Mouse (Mus musculus): Measurements from ENCODE around the gene Uqcrfs1. TPM values are rescaled to one million over a fixed set of nuclear protein-coding genes. Genes with fewer than 3 reads are reported as not detected.

Gene Uqcrfs1
- total RNA-seq (2021) (1,000 to 10,000 TPM; 1,072 to 1,223 TPM), polyA plus RNA-seq (2012; rRNA removed) (717 and 971 TPM in 2 replicates)
- long read RNA-seq, transcript Uqcrfs1-201 (2 exons, 1,363 nt), result major isoform, 1,712 of 1,741 reads
- long read RNA-seq, partial matches to known transcripts, result 29 of 1,741 reads
- long read RNA-seq, other reads (novel, unspliced or antisense), result 0 of 1,741 reads

DNA sequence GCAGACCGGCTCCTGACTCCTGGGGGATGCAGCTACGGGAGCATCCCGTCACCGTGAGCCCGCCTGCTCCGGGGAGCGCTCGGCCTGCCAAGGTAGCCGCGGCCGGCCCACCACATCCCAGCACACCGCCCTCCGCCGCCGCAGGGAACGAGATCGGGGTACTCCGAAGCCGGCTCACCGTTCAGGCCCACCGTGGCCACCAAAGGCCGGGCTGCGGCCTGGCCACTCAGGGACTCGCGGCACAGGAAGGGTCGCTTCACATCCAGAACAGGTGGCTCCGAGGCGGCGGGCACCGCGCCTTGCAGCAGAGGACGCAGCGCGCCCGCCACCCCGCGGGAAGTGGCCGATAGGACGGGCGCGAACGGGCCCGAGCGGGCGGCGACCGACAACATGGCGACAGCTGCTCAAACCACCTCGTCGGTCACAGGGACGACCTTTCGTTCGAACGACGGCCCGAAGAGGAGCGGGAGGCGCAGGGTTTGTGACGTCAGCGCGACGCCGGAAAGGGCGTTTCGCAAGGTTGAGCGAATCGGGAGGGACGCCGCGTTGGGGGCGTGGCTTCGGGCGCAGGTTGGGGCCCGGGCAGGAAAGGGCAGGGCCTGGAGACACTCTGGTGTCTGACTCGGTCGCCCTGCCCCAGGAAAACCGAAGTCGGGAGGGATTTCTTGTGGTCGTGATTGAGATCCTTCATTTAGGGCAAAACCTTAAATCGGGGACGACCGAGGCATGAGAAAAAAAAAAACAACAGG lies at the start of gene Uqcrfs1:
Gene Uqcrfs1 (minus strand): TSS at position 507 of the 749 bp plus-strand sequence.
- peak; percentile 98 to 99 for DNase-seq
- TF ChIP-seq POLR2A (IDR thresholded peaks at IDR 0.05; ENCODE audit: insufficient read depth, low read depth, low read length) (peak; percentile 91), CTCF (IDR thresholded peaks at IDR 0.05) (0 out of 2 replicates have a peak, but pooled peaks have one; percentile 5), EP300 (IDR thresholded peaks at IDR 0.05; ENCODE audit: insufficient read depth, low read depth, low read length) (peak; percentile 79; the same call in 1 of the 2 replicates)
- Histone ChIP-seq H3K9ac (ENCODE audit: low read depth, low read length) (peak within 1 kb of the TSS; percentile 99), H3K27ac (peak within 1 kb of the TSS; percentile 98), H3K79me2 (replicated peaks; ENCODE audit: control insufficient read depth, insufficient read depth, low read length) (peaks cover 5% of the 10 kb centered on the region), H3K4me3 (peak within 1 kb of the TSS; percentile 94), H3K27me3 (ENCODE audit: control insufficient read depth, insufficient read depth, low read length) (no peaks in the 10 kb centered on the region), H3K4me1 (ENCODE audit: control insufficient read depth, insufficient read depth, low read length) (peaks cover 1% of the 10 kb centered on the region; the same call in 1 of the 2 replicates), H3K36me3 (ENCODE audit: control insufficient read depth, insufficient read depth, low read length) (peaks cover 9% of the 10 kb centered on the region)
- under 1% methylated on average over 82 of the region's 82 CpGs for WGBS
- intact Hi-C loops (cut with DNase I), result loop anchor here (5.0 kb wide), 4 partner anchors 112 to 442 kb away; partner anchors contain the start of genes Dusp22, Exoc2 and Gm5447

DNA sequence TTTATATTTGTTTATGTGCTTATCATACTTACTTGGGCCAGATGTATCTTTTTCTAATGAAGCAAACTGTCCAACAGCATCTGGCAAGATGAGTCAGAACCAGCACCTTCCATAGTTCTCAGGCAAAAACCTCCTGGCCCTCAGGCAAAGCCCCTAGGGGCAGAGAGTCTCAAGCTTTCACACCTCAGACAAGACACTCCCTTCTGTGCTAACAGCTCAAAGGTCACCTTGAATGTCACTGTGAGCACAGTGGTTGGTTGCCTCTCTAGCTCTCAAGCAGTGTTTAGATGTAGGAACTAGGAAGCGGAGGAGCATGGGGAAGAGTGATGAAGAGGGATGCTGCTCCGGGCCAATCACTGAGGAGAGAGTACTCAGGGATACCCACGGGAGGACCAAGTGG lies 40.6 kb upstream of the Uqcrfs1 start:
- no peak for DNase-seq
- intact Hi-C loops (cut with DNase I), result no loop called here
- WGBS, result 84% methylated on average over 3 of the region's 3 CpGs
- H3K4me1 ChIP-seq (ENCODE audit: control insufficient read depth, insufficient read depth, low read length), result no peaks in the 10 kb centered on the region
- no peak overlapping the region for H3K4me3 ChIP-seq
- H3K79me2 ChIP-seq (replicated peaks; ENCODE audit: control insufficient read depth, insufficient read depth, low read length), result no peaks in the 10 kb centered on the region
- no peaks in the 10 kb centered on the region for H3K36me3 ChIP-seq (ENCODE audit: control insufficient read depth, insufficient read depth, low read length)
- H3K9ac ChIP-seq (ENCODE audit: low read depth, low read length), result no peak overlapping the region
- no peak for TF ChIP-seq CTCF (IDR thresholded peaks at IDR 0.05)
- TF ChIP-seq EP300 (IDR thresholded peaks at IDR 0.05; ENCODE audit: insufficient read depth, low read depth, low read length), result no peak
- no peak for TF ChIP-seq POLR2A (IDR thresholded peaks at IDR 0.05; ENCODE audit: insufficient read depth, low read depth, low read length)
- no peak overlapping the region for H3K27ac ChIP-seq
- H3K27me3 ChIP-seq (ENCODE audit: control insufficient read depth, insufficient read depth, low read length), result no peaks in the 10 kb centered on the region

DNA sequence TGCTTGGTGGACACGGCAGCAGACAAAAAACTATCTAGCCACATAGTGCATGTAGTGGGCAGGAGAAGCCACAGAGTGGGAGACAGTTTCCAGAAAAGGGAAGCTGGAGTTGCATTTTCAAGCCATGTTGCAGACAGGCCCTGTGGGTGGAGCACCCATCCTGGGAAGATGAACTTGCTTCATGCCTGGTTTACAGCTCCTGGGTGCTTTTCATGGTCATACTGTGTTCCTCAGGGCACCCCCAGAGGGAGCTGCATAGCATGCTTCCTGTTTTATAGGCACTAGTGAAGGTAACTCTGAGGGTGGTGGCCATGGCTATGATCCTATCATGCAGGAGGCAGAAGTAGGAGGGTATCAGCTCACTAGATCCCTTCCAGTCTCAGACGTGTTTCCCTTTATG lies 37.4 kb upstream of the Uqcrfs1 start:
- Histone ChIP-seq H3K4me1 (ENCODE audit: control insufficient read depth, insufficient read depth, low read length) (no peaks in the 10 kb centered on the region), H3K36me3 (ENCODE audit: control insufficient read depth, insufficient read depth, low read length) (no peaks in the 10 kb centered on the region), H3K79me2 (replicated peaks; ENCODE audit: control insufficient read depth, insufficient read depth, low read length) (no peaks in the 10 kb centered on the region), H3K27ac (no peak overlapping the region), H3K9ac (ENCODE audit: low read depth, low read length) (no peak overlapping the region), H3K27me3 (ENCODE audit: control insufficient read depth, insufficient read depth, low read length) (no peaks in the 10 kb centered on the region), H3K4me3 (no peak overlapping the region)
- intact Hi-C loops (cut with DNase I), result no loop called here
- peak in 1 of 2 experiments; percentile 27 for DNase-seq
- TF ChIP-seq POLR2A (IDR thresholded peaks at IDR 0.05; ENCODE audit: insufficient read depth, low read depth, low read length), result no peak
- TF ChIP-seq EP300 (IDR thresholded peaks at IDR 0.05; ENCODE audit: insufficient read depth, low read depth, low read length), result no peak
- TF ChIP-seq CTCF (IDR thresholded peaks at IDR 0.05), result 0 out of 2 replicates have a peak, but pooled peaks have one; percentile 14
- WGBS, result 63% methylated on average over 2 of the region's 2 CpGs

DNA sequence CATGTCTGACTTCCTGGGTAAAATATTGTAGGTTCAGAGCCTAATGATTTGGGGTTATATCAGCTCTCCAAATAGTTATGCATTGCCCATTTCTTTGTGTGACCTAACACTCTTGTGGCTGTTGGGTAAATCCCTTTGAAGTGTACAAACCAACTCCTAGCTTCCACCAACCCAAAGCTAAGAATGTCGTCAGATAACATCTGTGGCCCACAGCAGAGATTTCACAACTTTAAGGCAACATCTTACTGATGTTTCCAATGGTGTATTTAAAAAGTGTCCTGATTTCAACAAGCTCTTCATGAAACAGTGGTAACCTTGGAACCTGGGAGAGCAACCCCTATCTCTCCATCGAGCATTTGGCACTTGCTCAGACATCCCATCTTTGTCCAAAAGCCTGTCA lies 33.6 kb upstream of the Uqcrfs1 start:
- Histone ChIP-seq H3K79me2 (replicated peaks; ENCODE audit: control insufficient read depth, insufficient read depth, low read length) (no peaks in the 10 kb centered on the region), H3K27me3 (ENCODE audit: control insufficient read depth, insufficient read depth, low read length) (no peaks in the 10 kb centered on the region), H3K36me3 (ENCODE audit: control insufficient read depth, insufficient read depth, low read length) (no peaks in the 10 kb centered on the region), H3K9ac (ENCODE audit: low read depth, low read length) (no peak overlapping the region), H3K27ac (no peak overlapping the region), H3K4me1 (ENCODE audit: control insufficient read depth, insufficient read depth, low read length) (no peaks in the 10 kb centered on the region), H3K4me3 (no peak overlapping the region)
- TF ChIP-seq EP300 (IDR thresholded peaks at IDR 0.05; ENCODE audit: insufficient read depth, low read depth, low read length), result no peak
- TF ChIP-seq CTCF (IDR thresholded peaks at IDR 0.05), result no peak
- TF ChIP-seq POLR2A (IDR thresholded peaks at IDR 0.05; ENCODE audit: insufficient read depth, low read depth, low read length), result no peak
- intact Hi-C loops (cut with DNase I), result no loop called here
- DNase-seq, result no peak
- 52% methylated on average over 2 of the region's 2 CpGs for WGBS

DNA sequence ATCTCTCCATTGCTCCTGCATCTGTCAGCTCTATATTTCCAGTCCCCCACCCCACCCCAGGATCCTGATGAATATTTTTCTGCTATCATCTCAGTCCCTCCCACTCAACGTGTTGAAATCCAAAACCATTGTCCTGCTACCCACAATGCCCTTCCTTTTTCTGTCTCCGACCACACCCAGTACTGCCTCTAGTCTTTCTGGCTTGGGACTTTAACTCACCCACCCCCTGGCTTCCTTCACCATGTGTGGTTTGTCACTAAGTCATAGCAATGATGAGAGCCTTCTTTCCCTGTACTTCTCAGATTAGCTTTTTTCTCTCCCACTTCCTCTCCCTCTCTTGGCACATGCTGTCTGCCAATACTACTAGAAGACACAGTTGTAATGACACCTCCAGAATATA lies 31.7 kb upstream of the Uqcrfs1 start:
- Histone ChIP-seq H3K36me3 (ENCODE audit: control insufficient read depth, insufficient read depth, low read length) (no peaks in the 10 kb centered on the region), H3K79me2 (replicated peaks; ENCODE audit: control insufficient read depth, insufficient read depth, low read length) (no peaks in the 10 kb centered on the region), H3K9ac (ENCODE audit: low read depth, low read length) (no peak overlapping the region), H3K4me1 (ENCODE audit: control insufficient read depth, insufficient read depth, low read length) (no peaks in the 10 kb centered on the region), H3K4me3 (no peak overlapping the region), H3K27ac (no peak overlapping the region), H3K27me3 (ENCODE audit: control insufficient read depth, insufficient read depth, low read length) (no peaks in the 10 kb centered on the region)
- WGBS, result 47% methylated on average over 2 of the region's 2 CpGs
- no peak for DNase-seq
- no peak for TF ChIP-seq CTCF (IDR thresholded peaks at IDR 0.05)
- TF ChIP-seq EP300 (IDR thresholded peaks at IDR 0.05; ENCODE audit: insufficient read depth, low read depth, low read length), result no peak
- no peak for TF ChIP-seq POLR2A (IDR thresholded peaks at IDR 0.05; ENCODE audit: insufficient read depth, low read depth, low read length)
- intact Hi-C loops (cut with DNase I), result no loop called here

DNA sequence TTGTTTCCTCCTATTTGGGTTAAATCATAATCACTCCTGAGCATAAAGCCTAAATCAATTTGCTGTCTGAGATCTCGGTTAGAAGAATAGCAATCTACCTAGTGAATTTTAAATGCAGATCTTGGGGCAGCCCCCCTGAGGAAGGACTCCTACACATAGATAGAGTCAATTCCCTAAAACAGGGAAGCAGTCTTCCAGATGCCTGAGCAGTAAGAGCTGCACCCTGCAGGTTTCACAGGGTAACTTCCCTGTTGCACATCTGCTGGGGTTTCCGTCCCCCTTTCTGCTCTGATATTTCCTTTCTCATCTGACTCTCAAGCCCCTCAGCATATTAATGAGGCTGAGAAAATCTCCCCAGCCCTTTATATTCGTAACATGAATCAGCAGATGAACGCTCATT lies 27.8 kb upstream of the Uqcrfs1 start:
- intact Hi-C loops (cut with DNase I), result no loop called here
- 81% methylated on average over 4 of the region's 4 CpGs for WGBS
- DNase-seq, result no peak
- no peak for TF ChIP-seq EP300 (IDR thresholded peaks at IDR 0.05; ENCODE audit: insufficient read depth, low read depth, low read length)
- no peak for TF ChIP-seq CTCF (IDR thresholded peaks at IDR 0.05)
- TF ChIP-seq POLR2A (IDR thresholded peaks at IDR 0.05; ENCODE audit: insufficient read depth, low read depth, low read length), result no peak
- no peaks in the 10 kb centered on the region for H3K4me1 ChIP-seq (ENCODE audit: control insufficient read depth, insufficient read depth, low read length)
- H3K36me3 ChIP-seq (ENCODE audit: control insufficient read depth, insufficient read depth, low read length), result no peaks in the 10 kb centered on the region
- H3K27ac ChIP-seq, result no peak overlapping the region
- no peak overlapping the region for H3K4me3 ChIP-seq
- no peaks in the 10 kb centered on the region for H3K27me3 ChIP-seq (ENCODE audit: control insufficient read depth, insufficient read depth, low read length)
- no peaks in the 10 kb centered on the region for H3K79me2 ChIP-seq (replicated peaks; ENCODE audit: control insufficient read depth, insufficient read depth, low read length)
- no peak overlapping the region for H3K9ac ChIP-seq (ENCODE audit: low read depth, low read length)
